Mouse (Mus musculus): Measurements from ENCODE around the gene Tmem19.

GRCm38 (mm10) chr10:115361840-115362622 lies at the start of gene Tmem19:
- TF ChIP-seq CTCF (IDR thresholded peaks at IDR 0.05) (peak; percentile 20; the same call in 1 of the 2 replicates), EP300 (IDR thresholded peaks at IDR 0.05) (no peak)

Data from lung, postnatal 0 days (tissue).